Mouse (Mus musculus) ovary, postnatal 36 days (tissue): ENCODE results near the gene Astn2.

Experiments
- DNase-seq: peaks from one replicate; pipeline ENCODE4 v3.0.0; 2022; ENCODE audit warnings: low spot score, mixed read lengths

Gene Astn2

GRCm38 (mm10) chr4:66310315-66311020 lies 93.9 kb downstream of the Astn2 start:
- no peak for DNase-seq

DNA sequence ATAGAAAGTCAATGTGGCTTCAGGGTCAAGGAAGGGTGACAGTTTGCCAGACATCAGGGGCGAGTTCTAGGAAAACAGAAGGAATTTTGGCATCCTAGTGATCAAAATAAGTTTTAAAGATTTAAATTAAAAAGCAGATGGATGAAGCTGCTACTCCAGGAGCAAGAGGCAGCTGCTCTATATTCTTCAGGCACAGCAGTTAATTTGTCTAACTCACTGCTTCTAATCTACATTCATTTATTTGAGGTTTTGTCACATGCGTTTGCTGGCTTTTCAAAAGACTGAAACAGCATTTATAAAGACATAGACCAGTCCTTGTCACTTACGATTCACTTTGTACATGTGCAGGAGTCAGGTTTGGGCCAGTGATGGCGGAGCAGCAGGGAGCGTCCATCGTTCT lies 98.0 kb downstream of the Astn2 start:
- no peak for DNase-seq

- no peak for DNase-seq
Observed at GRCm38 (mm10) chr4:66302686-66303310, 101.6 kb downstream of the Astn2 start.

DNA sequence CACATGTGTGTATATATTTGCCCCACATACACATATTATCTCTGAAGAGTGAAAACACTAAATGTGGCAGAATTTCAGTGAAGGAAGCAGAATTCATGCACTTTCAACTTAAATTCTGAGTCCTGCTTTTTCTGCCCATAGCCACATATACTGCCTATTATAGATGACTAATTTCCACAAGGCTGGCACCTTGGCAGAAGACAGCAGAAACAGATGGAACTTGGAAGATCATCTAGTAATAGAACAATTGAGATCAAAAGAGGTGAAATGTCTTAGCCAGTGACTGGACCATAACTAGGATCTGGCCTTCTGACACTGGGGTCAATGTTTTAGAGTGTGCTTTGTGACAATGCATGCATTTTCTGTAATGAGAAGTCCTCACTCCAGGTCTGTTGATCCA lies 119.4 kb downstream of the Astn2 start:
- no peak for DNase-seq

DNA sequence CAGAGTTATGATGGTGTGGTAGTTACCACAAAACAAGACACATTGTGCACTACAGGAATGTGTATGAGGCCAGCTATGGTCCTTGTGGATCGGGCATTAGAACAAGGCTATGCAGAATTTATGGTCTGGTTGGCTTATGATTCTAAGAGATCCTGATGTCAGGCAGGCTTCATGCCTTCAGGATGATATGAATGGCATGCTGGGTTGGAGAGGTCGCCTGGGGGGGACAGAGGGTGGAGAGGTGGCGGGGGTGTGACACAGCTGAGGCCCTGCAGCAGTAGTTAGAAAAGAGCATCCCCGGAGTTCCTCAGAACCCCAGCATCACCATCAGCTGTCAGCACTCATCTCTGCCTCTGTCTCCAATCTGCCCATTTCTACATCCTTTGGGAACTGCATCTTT lies 128.3 kb downstream of the Astn2 start:
- no peak for DNase-seq

- no peak for DNase-seq
Observed at GRCm38 (mm10) chr4:66271550-66272117, 132.8 kb downstream of the Astn2 start.

DNA sequence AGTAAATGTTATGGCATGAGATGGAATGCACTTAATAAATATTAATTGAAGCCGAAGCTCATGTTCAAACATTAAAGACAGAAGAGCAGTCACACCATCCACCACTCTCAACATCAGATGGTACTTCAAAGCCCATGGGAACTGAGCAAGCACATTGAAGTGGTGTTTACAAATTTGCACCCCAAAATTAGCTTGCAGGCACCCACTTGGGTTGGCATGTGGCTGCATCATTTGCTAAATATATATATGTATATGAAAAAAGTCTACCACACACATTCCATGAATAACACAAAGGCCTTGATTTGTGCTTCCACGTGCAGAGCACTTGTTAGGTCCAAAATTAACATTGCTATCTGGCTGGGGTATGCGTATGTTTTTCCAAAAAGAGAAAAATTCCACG lies 140.4 kb downstream of the Astn2 start:
- DNase-seq: no peak

DNA sequence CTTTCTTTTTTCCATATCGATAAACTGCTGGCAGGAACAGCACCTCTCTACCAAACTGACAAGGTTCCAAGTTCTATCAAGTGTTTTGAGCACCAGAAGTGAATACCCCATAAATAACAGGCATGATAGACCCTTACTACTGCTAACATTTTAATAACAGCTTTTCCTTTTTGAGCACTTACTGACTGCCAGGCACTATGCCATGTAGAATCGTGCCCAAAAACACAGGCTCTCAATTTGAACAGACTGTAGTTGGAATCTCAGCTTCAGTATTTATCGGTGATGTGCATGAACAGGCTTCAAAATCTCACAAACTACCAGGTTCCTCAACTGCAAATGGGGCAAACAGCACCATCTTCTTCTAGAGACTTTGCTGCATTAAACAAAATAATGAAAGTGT lies 143.1 kb downstream of the Astn2 start:
- DNase-seq: no peak

- no peak for DNase-seq
Observed at GRCm38 (mm10) chr4:66258905-66259304, 145.5 kb downstream of the Astn2 start.

GRCm38 (mm10) chr4:66254695-66255492 lies 149.5 kb downstream of the Astn2 start:
- no peak for DNase-seq

- no peak for DNase-seq
Observed at GRCm38 (mm10) chr4:66248521-66248920, 155.9 kb downstream of the Astn2 start.

DNA sequence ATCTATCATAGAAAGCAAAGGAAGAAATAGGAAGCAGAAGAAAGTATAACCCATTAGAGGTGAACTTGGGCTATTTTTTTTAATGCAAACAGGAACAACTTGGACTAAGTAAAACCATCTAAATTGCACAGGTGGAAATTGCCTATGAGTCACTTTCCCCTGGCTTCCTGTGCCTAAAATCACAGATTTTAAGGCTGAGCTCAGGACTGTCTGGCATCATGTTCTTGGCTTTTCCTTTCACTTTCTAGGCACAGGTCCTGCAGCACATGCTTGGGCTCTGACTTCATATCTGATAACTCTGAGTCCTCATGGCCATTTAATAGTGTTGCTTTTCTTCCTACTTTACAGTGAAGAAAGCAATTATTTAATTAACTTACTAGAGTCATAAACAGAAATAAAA lies 161.7 kb downstream of the Astn2 start:
- DNase-seq: no peak

DNA sequence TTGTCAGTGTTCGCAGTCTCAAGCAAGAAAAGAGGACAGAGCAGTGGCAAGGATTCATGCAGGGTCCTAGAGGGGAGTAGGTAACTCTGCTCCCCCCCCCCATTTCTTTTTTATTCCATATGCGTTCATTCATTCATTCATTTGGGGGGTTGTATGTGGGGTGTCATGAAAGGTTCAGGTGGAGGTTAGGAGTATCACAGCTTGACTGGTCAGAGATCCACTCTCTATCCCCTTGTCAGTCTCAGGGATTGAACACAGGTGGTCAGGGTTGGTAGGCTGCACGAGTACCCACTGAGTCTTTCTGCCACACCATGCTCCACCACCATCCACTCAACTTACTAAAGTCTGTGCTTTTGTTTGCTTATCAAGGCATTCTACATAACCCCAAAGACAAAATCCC lies 171.6 kb downstream of the Astn2 start:
- DNase-seq: no peak

- no peak for DNase-seq
Observed at GRCm38 (mm10) chr4:66232350-66232749, 172.1 kb downstream of the Astn2 start.

- no peak for DNase-seq
Observed at GRCm38 (mm10) chr4:66230735-66231134, 173.7 kb downstream of the Astn2 start.

GRCm38 (mm10) chr4:66222602-66223317 lies 181.7 kb downstream of the Astn2 start:
- DNase-seq: no peak

GRCm38 (mm10) chr4:66215170-66215618 lies 189.2 kb downstream of the Astn2 start:
- DNase-seq: no peak

DNA sequence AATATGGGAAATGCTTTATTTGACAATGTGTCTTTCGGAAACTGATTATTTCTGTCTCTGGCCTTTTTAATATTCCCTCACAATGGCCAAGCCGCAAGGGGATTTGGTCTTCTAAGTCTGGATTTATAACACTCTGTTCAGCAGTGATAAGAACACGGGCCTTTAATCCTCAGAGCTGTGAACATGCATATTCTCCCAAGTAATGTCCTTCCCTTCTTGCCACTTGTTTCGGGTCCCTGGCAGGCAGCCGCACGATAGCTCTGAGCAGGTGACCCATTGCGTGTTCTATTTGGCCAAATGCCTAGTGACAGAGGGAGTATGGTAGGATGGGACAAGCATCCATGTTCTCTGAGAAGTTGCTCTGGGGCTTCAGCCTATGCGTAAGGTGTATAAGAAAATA lies 214.8 kb downstream of the Astn2 start:
- no peak for DNase-seq

GRCm38 (mm10) chr4:66175887-66176533 lies 228.4 kb downstream of the Astn2 start:
- no peak for DNase-seq

- no peak for DNase-seq
Observed at GRCm38 (mm10) chr4:66171583-66171982, 232.8 kb downstream of the Astn2 start.

GRCm38 (mm10) chr4:66170787-66171186 lies 233.6 kb downstream of the Astn2 start:
- no peak for DNase-seq
